Mouse (Mus musculus) embryo, embryonic 11 days (tissue): ENCODE measurements around the gene Nlrp4a.
"Not testable (repeated sequence)": the region's sequence is repeated elsewhere in the genome, so short reads cannot be mapped to it uniquely, and the experiment has no call there.

Source experiments
- DNase-seq: peaks from one replicate; pipeline ENCODE4 v3.0.0-alpha.2; 2015

Nlrp4a gene

GRCm38 (mm10) chr7:26434813-26435212 lies at the start of gene Nlrp4a:
TSS of gene Nlrp4a (plus strand) at chr7:26435113.
- no peak for DNase-seq

GRCm38 (mm10) chr7:26386691-26387090 lies 48.2 kb upstream of the Nlrp4a start:
- DNase-seq, result not testable (repeated sequence)

- not testable (repeated sequence) for DNase-seq
Measured at GRCm38 (mm10) chr7:26391137-26391536, 43.8 kb upstream of the Nlrp4a start.

GRCm38 (mm10) chr7:26391811-26392210 lies 43.1 kb upstream of the Nlrp4a start:
- not testable (repeated sequence) for DNase-seq

GRCm38 (mm10) chr7:26403600-26403999 lies 31.3 kb upstream of the Nlrp4a start, which contains the start of gene Nlrp9c:
TSS of gene Nlrp9c (minus strand) at chr7:26403700.
- not testable (repeated sequence) for DNase-seq

- no peak for DNase-seq
Measured at GRCm38 (mm10) chr7:26476690-26477089, 41.8 kb downstream of the Nlrp4a start.

GRCm38 (mm10) chr7:26489514-26489913 lies 54.6 kb downstream of the Nlrp4a start:
- not testable (repeated sequence) for DNase-seq
